Mouse (Mus musculus) testis, adult 2 months (tissue): Measurements from ENCODE around the gene Cyp20a1.

Source experiments
- CTCF ChIP-seq: fragments of 200-500 bp; IDR thresholded peaks from 2 replicates; pipeline ENCODE4 v1.5.1; 2012; ENCODE audit warnings: low read depth, mild to moderate bottlenecking, inconsistent platforms, low read length, moderate library complexity; ENCODE audit not compliant: control insufficient read depth, insufficient read depth, insufficient replicate concordance
- POLR2A ChIP-seq: fragments of 200-500 bp; IDR thresholded peaks from 2 replicates; pipeline ENCODE4 v1.6.1; 2012; ENCODE audit warnings: low read depth, mild to moderate bottlenecking, inconsistent platforms, low read length, moderate library complexity; ENCODE audit not compliant: control insufficient read depth

DNA sequence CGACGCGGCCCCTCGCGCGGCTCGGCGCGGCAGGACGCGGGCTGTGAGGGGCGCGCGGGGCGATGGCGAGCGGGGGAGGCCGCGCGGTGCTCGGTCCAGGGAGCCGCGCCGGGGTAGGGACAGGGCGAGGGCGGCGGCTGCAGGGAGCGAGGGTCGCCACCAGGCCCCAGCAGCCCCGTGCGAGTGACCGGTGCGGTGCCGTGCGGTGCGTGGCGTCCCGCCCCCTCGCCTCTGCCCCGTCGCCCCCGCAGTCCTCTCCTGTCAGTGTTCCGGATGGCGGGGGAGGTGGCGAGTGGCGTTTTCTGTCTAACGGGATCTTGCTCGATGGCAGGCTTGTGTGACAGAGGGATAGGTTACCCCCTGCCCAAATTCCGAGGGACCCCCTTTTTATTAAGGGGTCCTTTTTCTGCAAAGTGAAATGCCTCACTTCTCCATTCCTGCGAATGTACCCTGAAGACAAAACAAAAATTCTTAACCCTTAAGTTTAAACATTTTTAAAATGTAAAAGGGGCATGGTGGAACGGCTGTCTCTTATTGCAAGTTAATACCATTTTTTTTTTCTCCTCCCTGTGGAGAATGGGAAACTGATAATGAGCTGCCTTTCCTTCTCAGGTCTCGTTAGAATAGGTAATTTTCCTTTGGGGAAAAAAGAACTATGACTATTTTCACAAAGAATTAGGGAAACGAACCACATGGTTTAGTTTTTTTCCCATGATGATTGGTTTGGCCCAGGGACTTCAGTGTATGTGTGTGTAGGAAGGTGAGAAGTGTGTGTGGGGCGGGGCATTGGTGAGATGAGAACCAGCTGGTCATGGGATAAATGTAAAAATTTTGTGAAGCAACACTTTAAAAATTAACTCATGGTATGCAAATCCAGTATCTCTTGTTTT, 67.0 kb downstream of the Cyp20a1 start:
- TF ChIP-seq CTCF: no peak
- no peak for TF ChIP-seq POLR2A
